Mouse (Mus musculus): ENCODE measurements around the gene Mcts1.

Mcts1 gene

DNA sequence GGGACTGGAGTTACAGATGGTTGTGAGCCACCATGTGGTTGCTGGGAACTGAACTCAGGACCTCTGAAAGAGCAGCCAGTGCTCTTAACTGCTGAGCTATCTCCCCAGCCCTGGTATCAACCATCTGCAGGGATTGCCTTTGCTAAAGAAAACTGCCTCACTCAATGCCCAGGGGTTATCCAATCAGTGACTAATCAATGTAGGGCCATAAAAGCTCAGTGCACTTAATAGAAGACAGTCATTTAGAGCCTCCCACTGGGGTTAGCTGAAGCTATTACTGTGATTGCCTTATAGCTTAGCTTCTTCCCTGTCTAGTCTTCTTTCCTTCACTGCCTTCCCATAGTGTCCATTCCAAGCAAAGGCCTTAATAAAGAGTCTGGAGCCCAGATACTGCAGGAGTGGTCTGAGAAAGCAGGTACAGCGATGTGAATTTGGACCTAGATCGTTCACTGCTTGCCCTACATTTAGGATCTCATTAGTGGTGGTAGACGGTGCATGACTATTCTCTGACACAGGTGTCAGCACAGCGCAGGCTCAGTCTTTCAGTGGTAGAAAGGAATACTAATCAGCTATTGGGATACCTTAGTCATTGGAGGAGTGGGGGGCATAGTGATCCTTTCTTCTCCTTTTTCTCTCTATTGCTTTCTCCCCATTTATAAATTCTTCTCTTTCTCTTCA lies 56.0 kb downstream of the Mcts1 start:
- no peak for DNase-seq

Measured in thymus, postnatal 36 days (tissue).